Mouse (Mus musculus) 3T3-L1 (cell line): Measurements from ENCODE around the gene Snap91.
A peak's percentile ranks its signal among the peaks of the same experiment; 100 is the strongest.

Experiments
- DNase-seq: peaks from one replicate; pipeline ENCODE4 v3.0.0-alpha.2; 2015; ENCODE audit warnings: low read depth, low spot score

Gene Snap91

DNA sequence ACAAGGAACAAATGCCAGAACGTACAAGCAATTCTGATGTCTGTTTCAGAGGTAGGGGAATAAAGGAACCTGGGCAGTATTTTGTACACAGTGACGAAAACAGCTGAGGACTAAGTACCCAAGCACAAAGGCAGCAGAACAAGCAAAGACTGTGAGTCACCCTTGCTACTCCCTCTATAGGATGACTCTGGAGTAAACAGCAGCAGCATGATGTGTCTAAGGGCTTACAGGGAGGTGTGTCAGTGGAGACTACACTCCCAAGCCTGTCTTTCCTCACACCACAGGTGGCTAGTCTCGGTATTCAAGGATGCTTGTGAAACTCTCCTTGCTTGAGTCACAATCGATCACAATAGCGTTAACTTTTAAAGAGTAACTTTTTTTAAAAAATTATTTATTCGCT lies 66.1 kb downstream of the Snap91 start:
- DNase-seq, result no peak

DNA sequence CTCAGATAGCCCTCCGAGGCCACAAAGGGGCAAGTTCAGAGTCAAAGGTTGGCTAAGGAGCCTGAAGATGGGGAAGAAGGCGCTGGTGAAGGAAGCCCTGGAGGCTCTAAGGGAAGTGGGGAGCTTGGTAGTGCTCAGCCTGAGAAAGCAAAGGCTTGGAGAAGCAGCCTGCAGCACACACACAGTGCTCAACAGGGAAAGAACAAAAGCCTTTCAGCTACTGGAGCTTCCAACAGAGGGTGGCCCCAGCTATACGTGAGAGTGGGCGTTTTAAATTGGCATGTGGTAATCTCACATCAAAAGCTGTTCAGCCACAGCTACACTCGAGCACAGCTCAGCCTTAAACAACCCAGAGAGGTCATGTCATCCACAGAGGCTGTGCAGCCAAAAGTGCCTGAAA lies 67.1 kb downstream of the Snap91 start:
- DNase-seq, result no peak

DNA sequence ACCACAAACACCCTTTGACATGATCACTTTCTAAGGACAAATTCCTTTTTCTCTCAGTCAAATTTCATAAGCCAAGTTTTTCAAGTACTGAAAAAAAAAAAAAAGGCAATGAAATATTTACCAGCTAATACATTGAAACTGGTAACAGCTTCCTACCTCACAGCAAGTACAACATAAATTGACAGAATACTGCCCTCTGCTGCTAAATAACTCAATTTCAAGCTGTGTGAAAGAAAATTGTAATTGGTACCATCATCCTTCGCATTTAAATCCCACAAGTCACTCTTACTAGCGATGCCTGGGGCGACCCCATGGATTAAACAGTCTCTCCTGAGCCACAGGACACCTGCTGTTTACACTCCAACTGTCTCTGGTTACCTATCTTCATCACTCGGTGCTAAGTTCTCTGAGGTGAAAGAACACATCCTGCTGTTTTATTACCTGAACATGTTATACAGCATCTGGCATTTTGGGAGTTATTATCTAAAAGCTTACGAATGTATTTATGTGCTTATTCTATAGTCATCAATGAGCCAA lies 69.7 kb downstream of the Snap91 start:
- peak; percentile 50 for DNase-seq

DNA sequence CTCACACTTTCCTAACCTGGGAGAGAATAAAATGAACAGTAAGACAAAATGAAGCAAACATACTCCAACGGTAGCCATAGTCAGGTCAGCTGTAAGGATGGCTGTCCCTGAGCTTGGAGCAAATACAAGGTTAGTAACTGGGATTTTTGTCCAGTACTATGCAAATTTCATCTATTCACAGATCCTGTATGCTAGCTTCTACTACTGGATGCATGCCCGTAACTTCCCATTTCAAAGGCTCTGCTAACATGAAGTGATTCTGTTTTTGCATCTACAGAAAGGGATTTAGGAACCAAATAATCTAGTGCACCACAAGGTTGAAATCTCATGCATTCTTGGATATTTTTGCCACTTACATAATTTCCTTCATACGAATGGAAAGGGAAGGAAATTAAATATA lies 70.2 kb downstream of the Snap91 start:
- no peak for DNase-seq

DNA sequence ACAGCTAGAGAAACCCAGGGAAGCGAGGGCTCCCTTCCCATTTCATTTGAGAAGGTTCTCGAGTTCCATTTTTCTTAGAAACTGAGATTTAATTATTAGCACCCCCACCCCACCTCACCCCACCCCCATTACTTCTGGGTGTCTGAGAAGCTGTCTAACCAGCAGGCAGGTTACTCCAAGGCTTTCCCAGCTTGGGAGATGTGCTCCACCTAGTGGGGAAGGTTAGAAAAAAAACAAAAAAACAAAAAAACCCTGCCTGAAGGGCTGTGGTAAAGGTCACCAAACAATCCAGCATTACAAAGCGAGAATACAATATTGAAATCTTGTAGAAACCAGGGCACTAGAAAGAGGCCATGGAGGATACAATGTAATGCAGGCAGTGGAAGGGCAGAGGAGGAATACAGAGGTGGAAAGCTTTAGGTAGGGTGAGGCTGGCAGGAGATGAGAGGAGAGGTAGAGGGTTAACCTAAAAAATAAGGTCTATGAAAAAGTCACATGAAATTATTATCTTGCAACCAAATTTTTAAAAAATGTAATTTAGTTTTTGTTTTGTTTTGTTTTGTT lies 79.8 kb downstream of the Snap91 start:
- DNase-seq, result peak; percentile 60

DNA sequence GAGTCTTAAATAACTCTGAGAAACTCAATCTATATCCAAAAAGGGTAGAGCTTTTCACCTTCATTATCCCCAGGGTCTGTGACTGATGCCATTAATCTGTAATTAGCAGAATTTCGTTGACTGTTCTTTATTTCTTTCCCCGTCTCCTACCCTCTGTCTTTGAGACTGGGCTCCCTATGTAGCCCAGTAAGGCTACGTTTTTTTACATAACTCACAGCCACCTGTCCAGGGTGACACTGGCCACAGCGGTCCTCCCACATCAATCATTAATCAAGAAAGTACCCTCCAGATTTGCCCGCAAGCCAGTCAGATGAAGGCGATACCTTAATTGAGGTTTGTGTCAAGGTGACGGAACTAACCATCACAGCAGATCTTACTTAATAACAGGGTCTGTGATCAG lies 81.4 kb downstream of the Snap91 start:
- no peak for DNase-seq

- no peak for DNase-seq
These were observed 81.8 kb downstream of the Snap91 start for GRCm38 (mm10) chr9:86798686-86799085.

GRCm38 (mm10) chr9:86798129-86798528 lies 82.3 kb downstream of the Snap91 start:
- DNase-seq, result no peak

DNA sequence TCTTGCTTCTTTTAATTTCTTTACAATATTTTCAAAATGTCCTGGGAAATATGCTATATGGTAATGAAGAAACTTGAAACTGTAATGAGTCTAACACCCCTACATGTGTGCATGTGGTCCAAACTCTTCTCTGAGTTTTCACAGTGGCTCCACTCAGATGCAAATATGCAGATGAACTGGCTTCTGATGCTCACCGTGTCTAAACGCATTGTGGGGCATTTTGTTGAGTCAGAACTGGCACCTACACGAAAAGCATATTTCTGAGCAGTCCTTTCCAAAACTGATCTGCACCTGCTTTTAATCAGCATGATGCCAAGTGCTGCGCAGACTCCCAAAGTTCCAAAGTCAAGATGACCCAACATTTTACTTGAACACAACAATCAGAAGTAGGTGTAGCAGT lies 82.9 kb downstream of the Snap91 start:
- DNase-seq, result no peak

DNA sequence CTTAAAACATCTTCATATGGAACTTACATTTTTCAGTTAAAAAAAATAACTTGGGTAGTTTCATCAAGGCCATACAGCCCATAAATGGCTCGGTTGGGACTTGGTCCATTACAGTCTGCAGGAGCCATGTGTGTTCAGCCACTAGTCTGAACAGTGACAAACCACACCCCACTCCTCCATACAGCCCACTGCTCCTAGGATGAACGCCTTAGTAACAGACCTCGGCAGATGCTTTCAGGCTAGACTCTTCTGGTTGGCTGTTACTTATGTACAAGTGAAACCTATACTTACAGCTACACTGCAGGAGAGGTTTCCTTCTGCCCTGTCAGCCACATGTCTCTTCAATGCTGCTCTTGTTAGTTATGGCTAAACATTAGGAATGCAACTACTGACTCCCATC lies 85.2 kb downstream of the Snap91 start:
- no peak for DNase-seq

- DNase-seq, result no peak
These were observed 88.5 kb downstream of the Snap91 start for GRCm38 (mm10) chr9:86791927-86792326.

DNA sequence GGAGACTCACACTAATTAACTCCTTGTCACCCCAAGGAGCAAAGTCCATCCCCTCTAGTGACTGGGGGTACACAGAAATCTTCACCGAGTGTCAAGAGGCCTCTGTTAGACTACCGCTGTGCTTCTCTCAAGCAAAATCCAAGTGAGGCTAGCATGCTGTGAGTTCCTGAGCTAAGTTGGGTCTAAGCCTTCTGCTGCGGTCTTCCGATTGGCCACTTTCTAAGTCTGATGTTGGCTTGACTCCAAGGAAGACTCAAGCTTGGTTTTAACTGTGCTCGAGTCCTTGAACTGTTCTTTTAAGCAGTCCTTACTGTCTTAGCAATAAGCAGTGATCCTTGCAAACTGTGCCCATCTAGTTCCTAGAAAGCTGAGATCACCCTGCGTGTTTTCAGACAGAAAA lies 91.3 kb downstream of the Snap91 start:
- peak; percentile 65 for DNase-seq

DNA sequence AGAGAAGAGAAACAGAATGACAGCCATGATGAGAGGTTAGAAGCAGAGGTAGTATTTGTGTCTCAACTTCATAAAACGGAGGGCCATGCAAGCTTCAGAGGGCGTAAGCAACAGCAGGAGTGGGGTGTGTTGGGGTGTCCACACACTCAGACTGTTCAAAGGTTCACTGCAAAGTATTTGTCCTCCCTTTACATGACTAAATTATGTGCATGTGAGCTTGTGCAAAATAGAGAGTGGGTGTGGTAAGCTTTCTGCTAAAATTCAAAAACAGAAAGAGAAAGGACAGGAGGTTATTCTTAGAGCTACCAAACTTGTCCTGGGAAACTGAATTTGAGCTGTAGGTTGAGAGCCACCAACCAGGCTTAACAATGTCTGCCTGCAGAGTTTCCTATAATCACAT lies 97.6 kb downstream of the Snap91 start:
- DNase-seq, result no peak

GRCm38 (mm10) chr9:86781426-86781825 lies 99.0 kb downstream of the Snap91 start:
- no peak for DNase-seq

DNA sequence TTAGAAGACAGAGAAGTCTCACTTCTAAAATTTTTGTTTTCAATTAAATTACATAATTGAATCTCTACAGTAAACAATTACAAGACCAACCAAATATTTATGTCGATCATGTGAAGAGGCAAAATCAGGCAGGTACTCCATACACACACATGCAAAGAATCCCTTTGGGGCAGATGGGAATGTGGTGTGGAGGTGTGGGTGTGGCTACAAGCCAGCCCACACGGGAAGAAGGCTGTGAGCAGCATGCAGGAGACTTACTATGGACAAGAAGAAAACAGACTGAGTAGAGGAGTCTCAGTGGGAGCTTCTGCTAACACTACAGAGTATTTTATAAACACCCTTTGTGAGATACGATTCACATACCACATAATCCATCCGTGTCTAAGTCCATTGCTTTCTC lies 102.2 kb downstream of the Snap91 start:
- DNase-seq, result no peak

- DNase-seq, result no peak
These were observed 103.1 kb downstream of the Snap91 start for GRCm38 (mm10) chr9:86777309-86777708.

GRCm38 (mm10) chr9:86775374-86775773 lies 105.1 kb downstream of the Snap91 start:
- no peak for DNase-seq

DNA sequence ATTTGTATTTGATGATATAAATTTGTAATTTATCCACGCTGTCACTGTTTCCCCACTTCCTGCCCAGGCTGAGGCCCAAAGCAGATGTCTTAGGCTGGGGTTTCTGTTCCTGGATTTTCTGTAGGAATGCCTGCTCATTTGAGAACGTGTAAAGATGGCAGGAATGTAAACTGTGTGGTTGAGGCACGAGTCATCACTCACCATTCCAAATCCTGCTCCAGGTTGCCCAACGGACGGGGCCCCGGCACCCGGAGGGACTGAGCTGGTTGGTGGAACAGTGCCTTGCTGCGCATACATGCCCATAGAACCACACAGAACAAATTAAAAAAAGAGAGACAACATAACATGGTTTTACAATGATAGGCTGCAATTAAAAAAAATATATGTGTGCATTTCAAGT lies 106.5 kb downstream of the Snap91 start:
- peak; percentile 66 for DNase-seq

GRCm38 (mm10) chr9:86772897-86773296 lies 107.6 kb downstream of the Snap91 start:
- DNase-seq, result no peak

DNA sequence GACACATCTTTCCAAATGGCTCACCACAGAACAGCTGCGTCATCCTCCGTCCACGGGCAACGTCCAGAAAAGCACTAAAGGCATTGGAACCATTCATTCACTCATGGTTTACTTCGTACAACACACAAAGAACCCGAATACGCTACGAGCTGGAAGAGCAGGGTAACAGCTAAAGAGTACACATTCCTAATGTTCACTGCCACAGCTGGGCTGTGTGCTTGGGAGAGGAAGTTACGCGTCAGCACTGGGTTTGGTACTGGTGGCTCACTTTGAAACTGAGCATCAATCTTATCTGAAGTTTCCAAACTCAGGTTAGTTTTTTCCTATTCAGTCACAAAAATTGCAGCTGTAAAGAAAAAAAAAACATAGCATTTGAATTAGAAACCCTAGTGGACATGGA lies 113.5 kb downstream of the Snap91 start:
- no peak for DNase-seq

- DNase-seq, result no peak
These were observed 116.5 kb downstream of the Snap91 start for GRCm38 (mm10) chr9:86764002-86764401.

DNA sequence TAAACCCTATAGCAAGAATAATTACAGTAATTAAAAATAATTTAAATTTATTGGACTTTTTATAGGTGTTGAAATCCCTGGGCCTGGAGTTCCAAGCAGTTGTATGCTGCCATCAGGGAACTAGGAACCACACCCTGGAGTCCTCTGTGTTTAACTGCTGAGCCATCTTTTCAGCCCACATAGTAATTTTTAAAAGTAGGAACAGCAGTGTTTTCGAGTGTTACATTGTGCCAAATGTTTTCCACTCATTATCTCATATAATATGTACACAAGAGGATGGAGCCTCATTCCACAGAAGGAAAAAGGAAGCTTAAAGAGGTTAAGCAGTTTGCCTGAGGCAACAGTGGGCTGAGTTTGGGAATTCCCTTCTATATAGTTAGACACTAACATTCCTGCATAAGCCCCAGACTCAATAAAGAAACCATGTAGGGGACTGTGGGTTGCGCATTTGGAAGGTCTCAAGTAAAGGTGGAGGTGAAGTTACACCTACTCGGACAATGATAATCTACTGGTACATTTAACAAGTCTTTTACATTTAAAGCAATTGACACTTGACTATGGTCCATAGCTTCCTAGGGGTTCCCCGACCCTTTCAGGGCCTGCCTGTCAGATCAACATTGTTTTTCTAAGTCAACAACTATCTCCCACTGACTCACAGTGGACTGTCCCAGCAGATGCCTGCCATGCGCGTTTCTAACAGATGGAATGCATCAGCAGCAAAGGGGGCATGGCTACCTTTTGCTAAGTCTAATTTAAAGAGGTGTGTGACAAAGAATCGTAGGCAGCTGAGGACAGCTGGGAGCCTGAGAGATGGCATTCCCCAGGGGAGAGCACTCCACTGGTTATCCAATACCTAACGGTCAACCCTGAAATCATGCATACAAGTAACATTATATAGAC lies 117.7 kb downstream of the Snap91 start:
- no peak for DNase-seq
